Mouse (Mus musculus) gastrocnemius, postnatal 25 days (tissue): ENCODE measurements around the gene Neurl2. TPM values are rescaled to one million over a fixed set of nuclear protein-coding genes. Genes with fewer than 3 reads are reported as not detected.
"Not testable (repeated sequence)": the region's sequence is repeated elsewhere in the genome, so short reads cannot be mapped to it uniquely, and the experiment has no call there.

Source experiments
- DNase-seq: peaks from one replicate; pipeline ENCODE4 v3.0.0; 2022
- total RNA-seq, 2 experiments: library from RNA; stranded (reverse); gene quantifications; 1 replicate in 1 of 2; 2 replicates in 1 of 2; pipeline ENCODE4 v1.2.3; 2021

Neurl2 gene
- total RNA-seq, 2 experiments from 2014 or later: 28.9 to 35.0 TPM

GRCm38 (mm10) chr2:164859155-164859554, 25.9 kb upstream of the Neurl2 start:
- no peak for DNase-seq

GRCm38 (mm10) chr2:164857842-164858553, 24.7 kb upstream of the Neurl2 start:
- no peak for DNase-seq

GRCm38 (mm10) chr2:164857101-164857821, 24.0 kb upstream of the Neurl2 start, which contains the start of gene Pltp:
Gene Pltp (minus strand): TSS chr2:164857711.
- DNase-seq: peak; percentile 53

GRCm38 (mm10) chr2:164856309-164857100, 23.2 kb upstream of the Neurl2 start:
- no peak for DNase-seq

- DNase-seq: not testable (repeated sequence)
Observed at GRCm38 (mm10) chr2:164855572-164855971, 22.3 kb upstream of the Neurl2 start.

- DNase-seq: no peak
Observed at GRCm38 (mm10) chr2:164850061-164850460, 16.8 kb upstream of the Neurl2 start.

GRCm38 (mm10) chr2:164845782-164846181, 12.5 kb upstream of the Neurl2 start:
- DNase-seq: no peak

- DNase-seq: no peak
Observed at GRCm38 (mm10) chr2:164835164-164835563, 1.9 kb upstream of the Neurl2 start.

- DNase-seq: no peak
Observed at GRCm38 (mm10) chr2:164834531-164834930, 1.3 kb upstream of the Neurl2 start.

GRCm38 (mm10) chr2:164832748-164833301, 431 bp downstream of the Neurl2 start, which contains the start of gene Ctsa:
Gene Ctsa (plus strand): TSS chr2:164832873.
- DNase-seq: peak; percentile 74

- no peak for DNase-seq
Observed at GRCm38 (mm10) chr2:164832032-164832747, 1.1 kb downstream of the Neurl2 start.

- no peak for DNase-seq
Observed at GRCm38 (mm10) chr2:164831029-164831428, 2.2 kb downstream of the Neurl2 start.

GRCm38 (mm10) chr2:164829090-164829489, 4.2 kb downstream of the Neurl2 start:
- no peak for DNase-seq

GRCm38 (mm10) chr2:164828437-164828836, 4.8 kb downstream of the Neurl2 start, which contains the start of gene Spata25:
Gene Spata25 (minus strand): TSS chr2:164828537.
- no peak for DNase-seq

- DNase-seq: no peak
Observed at GRCm38 (mm10) chr2:164827146-164827850, 6.0 kb downstream of the Neurl2 start.

GRCm38 (mm10) chr2:164825521-164825920, 7.7 kb downstream of the Neurl2 start:
- no peak for DNase-seq

GRCm38 (mm10) chr2:164823969-164824368, 9.3 kb downstream of the Neurl2 start:
- no peak for DNase-seq

- DNase-seq: no peak
Observed at GRCm38 (mm10) chr2:164823181-164823585, 10.1 kb downstream of the Neurl2 start.

- DNase-seq: peak; percentile 99
Observed at GRCm38 (mm10) chr2:164822636-164823165, 10.6 kb downstream of the Neurl2 start, which contains the start of gene Zswim1. Gene Zswim1 (plus strand): TSS chr2:164822686.

GRCm38 (mm10) chr2:164821060-164821459, 12.2 kb downstream of the Neurl2 start:
- DNase-seq: no peak
